Mouse (Mus musculus) MEL (cell line): ENCODE results near the gene Ctsd. TPM values are rescaled to one million over a fixed set of nuclear protein-coding genes. Genes with fewer than 3 reads are reported as not detected.
A peak's percentile ranks its signal among the peaks of the same experiment; 100 is the strongest.

Experiments used
- DNase-seq: peaks from one replicate; pipeline ENCODE4 v3.0.0; 2011; ENCODE audit warnings: low read depth, low spot score
- H3K27ac ChIP-seq: 2 replicates; pipeline ENCODE4 v1.5.1; 2012; ENCODE audit warnings: low read depth, mild to moderate bottlenecking, control low read depth, low read length, moderate library complexity; ENCODE audit not compliant: control insufficient read depth
- H3K27me3 ChIP-seq, 2 experiments: fragments of 150-350 bp in 1 of 2; sonication (generic) in 1 of 2; 2 replicates each; pipeline ENCODE4 v1.6.1; 2012; ENCODE audit warnings: low read length in 2 of 2, mild to moderate bottlenecking in 2 of 2, improper control_type of control experiment in 1 of 2, moderate library complexity in 1 of 2; ENCODE audit not compliant: insufficient read depth in 2 of 2, control insufficient read depth in 1 of 2
- H3K36me3 ChIP-seq, 2 experiments: 2 replicates each; pipeline ENCODE4 v1.6.1; 2012 to 2014; ENCODE audit warnings: low read length in 2 of 2, improper control_type of control experiment in 1 of 2, inconsistent platforms in 1 of 2, mild to moderate bottlenecking in 1 of 2; ENCODE audit not compliant: insufficient read depth in 2 of 2, control insufficient read depth in 1 of 2
- H3K4me1 ChIP-seq, 2 experiments: fragments of 150-350 bp in 1 of 2; sonication (generic) in 1 of 2; 2 replicates each; pipeline ENCODE4 v1.6.1; 2012; ENCODE audit warnings: low read length in 2 of 2, improper control_type of control experiment in 1 of 2, mild to moderate bottlenecking in 1 of 2; ENCODE audit not compliant: insufficient read depth in 2 of 2, control insufficient read depth in 1 of 2
- H3K4me3 ChIP-seq, 2 experiments: fragments of 150-350 bp in 1 of 2; sonication (generic) in 1 of 2; 2 replicates each; pipeline ENCODE4 v1.5.1; 2012; ENCODE audit warnings: low read depth in 2 of 2, low read length in 2 of 2, mild to moderate bottlenecking in 2 of 2, moderate library complexity in 2 of 2, control low read depth in 1 of 2, improper control_type of control experiment in 1 of 2; ENCODE audit not compliant: control insufficient read depth in 1 of 2, insufficient read depth in 1 of 2
- H3K79me2 ChIP-seq: 2 replicates; pipeline ENCODE4 v1.6.1; 2012; ENCODE audit warnings: mild to moderate bottlenecking, low read length, moderate library complexity; ENCODE audit not compliant: control insufficient read depth, poor library complexity, insufficient read depth
- H3K9ac ChIP-seq: 2 replicates; pipeline ENCODE4 v1.6.1; 2012; ENCODE audit warnings: low read depth, mild to moderate bottlenecking, control low read depth, low read length, moderate library complexity; ENCODE audit not compliant: control insufficient read depth, poor library complexity, severe bottlenecking
- H3K9me3 ChIP-seq: fragments of 150-350 bp; sonication (generic); replicated peaks from 2 replicates; pipeline ENCODE4 v1.6.1; 2012; ENCODE audit warnings: mild to moderate bottlenecking, low read length, improper control_type of control experiment, moderate library complexity; ENCODE audit not compliant: insufficient read depth
- CHD1 ChIP-seq: IDR thresholded peaks from 2 replicates; pipeline ENCODE4 v1.6.1; 2012; ENCODE audit warnings: low read depth, mild to moderate bottlenecking, inconsistent platforms, low read length, improper control_type of control experiment
- CTCF ChIP-seq, 3 experiments: IDR thresholded peaks in 2 of 3; conservative IDR thresholded peaks in 1 of 3; 2 replicates each; pipeline ENCODE4 v1.5.1; 2011 to 2012; ENCODE audit warnings: low read length in 3 of 3, low read depth in 2 of 3, mild to moderate bottlenecking in 2 of 3, improper control_type of control experiment in 1 of 3, inconsistent platforms in 1 of 3, mixed read lengths in 1 of 3, moderate library complexity in 1 of 3; ENCODE audit not compliant: control insufficient read depth in 1 of 3, insufficient read depth in 1 of 3, poor library complexity in 1 of 3, severe bottlenecking in 1 of 3
- ETS1 ChIP-seq: IDR thresholded peaks from 2 replicates; pipeline ENCODE4 v1.6.1; 2012; ENCODE audit warnings: low read depth, mild to moderate bottlenecking, inconsistent platforms, low read length, improper control_type of control experiment, moderate library complexity
- GABPA ChIP-seq: IDR thresholded peaks from 2 replicates; pipeline ENCODE4 v1.6.1; 2012; ENCODE audit warnings: low read depth, mild to moderate bottlenecking, inconsistent platforms, low read length, improper control_type of control experiment, moderate library complexity
- GATA1 ChIP-seq: IDR thresholded peaks from 2 replicates; pipeline ENCODE4 v1.6.1; 2011; ENCODE audit warnings: low read depth, low read length, improper control_type of control experiment
- JUND ChIP-seq: IDR thresholded peaks from 2 replicates; pipeline ENCODE4 v1.6.1; 2011; ENCODE audit warnings: low read depth, mild to moderate bottlenecking, improper control_type of control experiment, low read length
- MAX ChIP-seq: IDR thresholded peaks from 2 replicates; pipeline ENCODE4 v1.6.1; 2011; ENCODE audit warnings: low read length, improper control_type of control experiment
- MAZ ChIP-seq: IDR thresholded peaks from 2 replicates; pipeline ENCODE4 v1.6.1; 2012; ENCODE audit warnings: low read depth, mild to moderate bottlenecking, inconsistent platforms, low read length, improper control_type of control experiment
- MXI1 ChIP-seq: IDR thresholded peaks from 2 replicates; pipeline ENCODE4 v1.6.1; 2011; ENCODE audit warnings: mild to moderate bottlenecking, low read depth, low read length, improper control_type of control experiment
- MYB ChIP-seq: IDR thresholded peaks from 2 replicates; pipeline ENCODE4 v1.6.1; 2011; ENCODE audit warnings: mild to moderate bottlenecking, low read depth, low read length, improper control_type of control experiment
- NELFE ChIP-seq: IDR thresholded peaks from 2 replicates; pipeline ENCODE4 v1.6.1; 2011; ENCODE audit warnings: low read depth, low read length, improper control_type of control experiment
- POLR2AphosphoS2 ChIP-seq: IDR thresholded peaks from 2 replicates; pipeline ENCODE4 v1.6.1; 2011; ENCODE audit warnings: low read length, improper control_type of control experiment
- RAD21 ChIP-seq: IDR thresholded peaks from 2 replicates; pipeline ENCODE4 v1.6.1; 2011; ENCODE audit warnings: mild to moderate bottlenecking, low read depth, low read length, improper control_type of control experiment
- RCOR1 ChIP-seq: IDR thresholded peaks from 2 replicates; pipeline ENCODE4 v1.6.1; 2012; ENCODE audit warnings: low read depth, mild to moderate bottlenecking, inconsistent platforms, low read length, improper control_type of control experiment
- SIN3A ChIP-seq: IDR thresholded peaks from 2 replicates; pipeline ENCODE4 v1.6.1; 2012; ENCODE audit warnings: low read length, improper control_type of control experiment, inconsistent platforms
- SMC3 ChIP-seq: IDR thresholded peaks from 2 replicates; pipeline ENCODE4 v1.6.1; 2011; ENCODE audit warnings: low read depth, low read length, improper control_type of control experiment
- TAL1 ChIP-seq: IDR thresholded peaks from 2 replicates; pipeline ENCODE4 v1.6.1; 2012; ENCODE audit warnings: mild to moderate bottlenecking, inconsistent platforms, low read length, moderate library complexity, mixed read lengths
- TBP ChIP-seq: IDR thresholded peaks from 2 replicates; pipeline ENCODE4 v1.8.0; 2011; ENCODE audit warnings: low read depth, low read length, improper control_type of control experiment
- TCF12 ChIP-seq: IDR thresholded peaks from 2 replicates; pipeline ENCODE4 v1.6.1; 2014; ENCODE audit warnings: low read depth, mild to moderate bottlenecking, inconsistent platforms, low read length, improper control_type of control experiment, moderate library complexity
- UBTF ChIP-seq: IDR thresholded peaks from 2 replicates; pipeline ENCODE4 v1.6.1; 2012; ENCODE audit warnings: low read depth, mild to moderate bottlenecking, inconsistent platforms, low read length, improper control_type of control experiment, moderate library complexity, borderline replicate concordance; ENCODE audit not compliant: insufficient read depth
- USF2 ChIP-seq, 2 experiments: IDR thresholded peaks; 2 replicates each; pipeline ENCODE4 v1.6.1; 2011 to 2012; ENCODE audit warnings: improper control_type of control experiment in 2 of 2, low read length in 2 of 2, borderline replicate concordance in 1 of 2, inconsistent platforms in 1 of 2, low read depth in 1 of 2, mild to moderate bottlenecking in 1 of 2; ENCODE audit not compliant: insufficient read depth in 1 of 2
- ZC3H11A ChIP-seq: IDR thresholded peaks from 2 replicates; pipeline ENCODE4 v1.6.1; 2012; ENCODE audit warnings: low read depth, mild to moderate bottlenecking, inconsistent platforms, low read length, improper control_type of control experiment
- ZKSCAN1 ChIP-seq: IDR thresholded peaks from 2 replicates; pipeline ENCODE4 v1.6.1; 2012; ENCODE audit warnings: low read depth, mild to moderate bottlenecking, inconsistent platforms, low read length, improper control_type of control experiment, moderate library complexity
- polyA plus RNA-seq, 2 experiments: library from polyadenylated mRNA; stranded (reverse) in 1 of 2; unstranded in 1 of 2; fragments of >175 nt in 1 of 2; fragments of >200 nt in 1 of 2; gene quantifications; 2 replicates each; pipeline versions ENCODE4 v1.2.1 to v1.2.4; 2012; ENCODE audit warnings: low replicate concordance in 2 of 2, low read depth in 1 of 2; ENCODE audit not compliant: insufficient read length in 2 of 2, insufficient read depth in 1 of 2, missing spikeins in 1 of 2
- total RNA-seq: library from RNA; depleted of rRNA; stranded (reverse); fragments of 300-350 nt; gene quantifications from 2 replicates; pipeline ENCODE4 v1.2.3, GENCODE M21; 2012

The Ctsd gene
- total and polyA plus RNA-seq, 3 experiments, result 89.3 to 179 (median 115) TPM

DNA sequence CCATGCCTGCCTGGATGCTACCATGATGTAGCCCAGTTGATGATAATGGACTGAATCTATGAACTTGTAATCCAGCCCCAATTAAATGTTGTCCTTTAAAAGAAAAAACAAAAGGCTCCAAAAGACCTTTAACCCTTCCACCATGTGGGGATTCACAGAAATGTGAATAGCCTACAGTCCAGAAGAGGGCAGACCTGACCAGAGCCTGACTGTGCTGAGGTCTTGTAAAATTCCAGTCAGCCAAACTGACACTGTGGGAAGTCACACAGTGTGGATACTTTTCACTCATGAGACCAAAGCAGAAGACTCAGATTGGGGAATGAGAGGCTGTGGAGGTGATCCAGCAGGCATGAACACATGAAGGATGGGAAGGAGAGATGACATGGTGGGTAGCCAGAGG lies 27.1 kb downstream of the Ctsd start:
- TF ChIP-seq CHD1, result no peak
- TF ChIP-seq CTCF (IDR thresholded peaks at IDR 0.05 in 2 of 3, conservative IDR thresholded peaks at IDR 0.05 in 1 of 3; ENCODE audit: control insufficient read depth in 1 of 3, insufficient read depth in 1 of 3, low read depth in 2 of 3, low read length in 3 of 3, poor library complexity in 1 of 3, severe bottlenecking in 1 of 3), result peak; percentile 9 to 25 (median 17); a peak in 3 of 6 replicates
- no peak for TF ChIP-seq GABPA
- TF ChIP-seq MYB, result no peak
- no peak for TF ChIP-seq SIN3A
- TF ChIP-seq ZC3H11A, result peak; percentile 25; the same call in 1 of the 2 replicates
- TF ChIP-seq SMC3, result peak; percentile 37
- no peak for TF ChIP-seq RCOR1
- no peak for TF ChIP-seq GATA1
- TF ChIP-seq RAD21, result peak; percentile 22
- TF ChIP-seq TAL1, result no peak
- no peaks in the 10 kb centered on the region for H3K9me3 ChIP-seq
- H3K4me1 ChIP-seq, result peaks cover 0 to 4% of the 10 kb centered on the region in 2 experiments; a peak in 2 of 4 replicates
- no peak overlapping the region for H3K27ac ChIP-seq
- no peaks in the 10 kb centered on the region; a peak in 2 of 4 replicates for H3K27me3 ChIP-seq
- no peak for DNase-seq
- no peak overlapping the region for H3K4me3 ChIP-seq
- no peaks in the 10 kb centered on the region for H3K36me3 ChIP-seq
- no peak overlapping the region for H3K9ac ChIP-seq
- H3K79me2 ChIP-seq, result no peaks in the 10 kb centered on the region

DNA sequence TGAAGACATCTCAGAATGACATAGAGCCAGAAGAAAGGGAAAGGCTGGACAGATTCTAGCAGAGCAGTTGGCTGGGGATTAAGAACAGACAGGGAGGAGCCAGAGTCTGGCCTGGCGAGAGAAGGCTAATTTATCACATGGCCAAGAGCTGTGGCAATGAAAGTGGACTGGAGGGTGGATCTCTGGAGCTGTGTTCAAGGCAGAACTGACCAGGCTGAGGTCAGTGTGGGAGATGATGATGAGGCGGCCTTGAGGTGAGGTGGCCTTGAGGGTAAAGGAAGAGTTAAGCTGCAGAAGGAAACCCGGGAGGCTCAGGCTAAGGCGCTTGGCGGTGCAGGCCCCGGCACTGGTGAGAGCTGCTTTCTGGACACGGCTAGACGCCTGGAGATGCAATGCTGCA lies 28.7 kb downstream of the Ctsd start:
- no peaks in the 10 kb centered on the region for H3K9me3 ChIP-seq
- no peak overlapping the region for H3K9ac ChIP-seq
- no peaks in the 10 kb centered on the region; a peak in 2 of 4 replicates for H3K27me3 ChIP-seq
- H3K4me3 ChIP-seq, result no peak overlapping the region
- peaks cover 10 to 21% of the 10 kb centered on the region in 2 experiments for H3K4me1 ChIP-seq
- TF ChIP-seq ZKSCAN1 (no peak), SIN3A (no peak), POLR2AphosphoS2 (no peak), NELFE (no peak), MXI1 (no peak), ETS1 (no peak), USF2 (IDR thresholded peaks at IDR 0.05; ENCODE audit: borderline replicate concordance in 1 of 2, insufficient read depth in 1 of 2, low read depth in 1 of 2, low read length in 2 of 2) (no peak), TAL1 (no peak), TCF12 (no peak), JUND (no peak), RAD21 (no peak), MAZ (no peak), RCOR1 (no peak), MYB (no peak), UBTF (no peak), MAX (no peak), TBP (no peak)
- DNase-seq, result no peak
- H3K79me2 ChIP-seq, result no peaks in the 10 kb centered on the region
- H3K27ac ChIP-seq, result no peak overlapping the region
- peaks cover 0 to 9% of the 10 kb centered on the region in 2 experiments; a peak in 2 of 4 replicates for H3K36me3 ChIP-seq
